Mouse (Mus musculus) retina, adult 2 months (tissue): Measurements from ENCODE around the gene Alg2.
A peak's percentile ranks its signal among the peaks of the same experiment; 100 is the strongest.

Source experiments
- DNase-seq: peaks from one replicate; pipeline ENCODE4 v3.0.0-alpha.2; 2012; ENCODE audit warnings: low read depth, low spot score

Alg2 gene

DNA sequence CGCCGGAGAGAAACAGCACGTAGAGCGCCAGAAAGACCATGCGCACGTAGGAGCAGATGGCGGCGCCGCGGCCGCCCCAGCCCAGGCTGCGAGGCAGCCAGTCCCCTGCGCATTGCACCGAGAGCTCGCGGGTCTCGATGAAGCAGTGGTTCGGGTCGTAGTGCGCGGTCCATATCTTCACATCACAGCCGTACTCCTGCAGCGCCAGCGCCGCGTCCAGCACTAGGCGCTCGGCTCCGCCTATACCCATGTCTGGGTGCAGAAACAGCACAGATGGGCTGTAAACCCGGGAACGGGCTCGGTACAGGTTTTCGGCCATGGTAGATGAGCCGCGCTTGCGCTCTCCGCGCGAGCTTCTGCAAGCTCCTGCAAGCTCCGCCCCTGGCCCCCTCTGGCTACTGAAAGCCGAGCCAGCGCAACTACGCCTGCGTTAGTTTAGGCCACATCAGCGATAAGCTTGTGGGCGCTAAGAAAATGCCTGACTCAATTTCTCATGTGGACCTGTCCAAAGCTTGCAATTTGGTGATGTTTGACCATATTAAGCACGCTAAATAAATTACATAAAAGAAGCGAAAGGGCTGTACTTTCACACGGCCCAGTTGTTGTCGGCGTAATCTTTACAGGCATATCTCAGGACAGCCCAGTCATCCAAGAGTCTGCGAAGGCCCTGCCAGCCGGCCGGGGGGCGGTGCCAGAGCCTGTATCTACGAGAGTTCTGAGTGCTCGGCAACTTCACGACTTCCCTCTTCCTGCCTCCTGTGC is at the start of gene Alg2, which contains the start of gene Sec61b:
Gene Alg2 (minus strand): TSS at position 366 of the 762 bp plus-strand sequence.
Gene Sec61b (plus strand): TSS at position 691 of the 762 bp plus-strand sequence.
- peak; percentile 97 for DNase-seq

DNA sequence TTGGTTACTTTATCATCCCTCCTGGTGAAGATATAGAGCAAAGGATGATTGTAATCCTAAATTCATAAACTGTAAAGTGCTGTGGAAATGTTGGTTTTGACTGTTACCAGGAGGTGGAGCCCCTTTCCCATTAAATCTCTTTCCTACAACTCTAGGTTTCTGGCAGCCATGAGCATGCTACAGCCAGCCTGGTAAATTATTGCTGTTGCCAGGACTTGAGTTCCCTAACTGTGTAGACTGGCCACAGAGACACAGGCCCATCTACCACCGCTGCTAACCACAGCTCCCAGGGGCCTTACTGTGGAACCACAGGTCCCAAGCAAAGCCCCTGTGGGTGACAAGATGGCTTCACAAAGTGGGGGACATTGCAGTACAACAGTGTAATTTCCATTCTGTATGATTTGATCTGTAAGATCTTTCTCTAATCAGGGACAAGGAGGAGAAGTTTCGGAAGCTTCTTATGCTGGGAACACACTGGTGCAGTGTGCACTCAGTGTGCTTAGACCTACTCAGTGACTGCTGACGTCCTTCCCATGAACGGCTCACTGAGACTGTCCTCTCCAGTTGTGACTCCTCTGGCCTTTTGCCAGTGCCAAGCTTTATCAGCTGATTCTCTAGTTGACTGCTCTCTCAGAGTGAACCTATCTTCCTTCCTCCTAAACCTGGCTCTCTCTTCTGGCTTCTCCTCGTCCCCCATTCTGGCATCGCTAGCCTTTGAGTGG is 47.9 kb upstream of the Alg2 start:
- no peak for DNase-seq

DNA sequence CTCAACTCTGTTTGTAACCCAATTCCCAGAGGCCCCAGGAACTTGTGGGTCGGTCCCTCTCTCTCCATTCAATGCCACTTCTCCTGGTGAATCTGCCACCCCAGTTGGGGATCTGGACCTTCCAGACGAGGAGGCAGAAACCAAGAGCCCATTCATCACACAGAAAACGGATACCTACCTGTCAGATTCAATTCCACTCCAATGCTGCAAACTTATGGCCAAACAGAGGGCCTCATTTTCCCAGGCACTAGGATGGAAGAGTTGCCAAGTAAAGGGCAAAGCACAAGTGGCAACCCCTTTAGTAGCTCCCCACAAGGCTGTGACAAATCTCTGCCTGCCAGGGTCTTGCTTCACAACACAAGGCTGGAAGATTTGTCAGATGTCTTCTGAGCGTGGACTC is 45.9 kb upstream of the Alg2 start:
- no peak for DNase-seq

DNA sequence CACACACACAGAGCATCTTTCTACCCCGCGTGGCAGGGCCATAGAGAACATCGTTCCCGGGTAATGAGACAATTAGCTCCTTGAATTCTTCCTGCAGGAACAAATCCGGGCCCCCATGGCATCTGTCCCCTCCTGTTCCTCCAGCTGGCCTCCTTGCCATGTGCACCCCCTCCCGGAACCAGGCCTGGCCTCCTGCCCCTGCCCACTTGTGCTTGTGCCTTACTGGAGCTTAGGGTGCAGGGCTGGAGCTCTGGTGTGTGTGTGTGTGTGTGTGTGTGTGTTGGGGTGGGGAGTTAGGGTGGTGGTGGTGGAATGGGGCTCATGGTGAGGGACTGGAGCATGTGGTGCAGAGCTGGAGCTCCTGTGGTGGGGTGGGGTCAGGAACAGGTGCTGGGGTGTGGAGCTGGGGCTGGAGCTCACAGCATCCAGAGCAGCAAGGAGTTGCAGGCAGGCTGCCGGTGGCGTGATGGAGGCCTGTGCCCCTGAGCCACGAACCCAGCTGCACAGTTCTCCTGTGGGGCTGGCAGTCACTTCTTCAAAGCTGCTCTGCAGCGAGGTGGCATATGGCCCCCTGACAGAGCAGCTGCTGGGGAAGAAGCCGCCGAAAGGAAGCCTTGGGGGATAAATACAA is 44.5 kb upstream of the Alg2 start:
- no peak for DNase-seq

DNA sequence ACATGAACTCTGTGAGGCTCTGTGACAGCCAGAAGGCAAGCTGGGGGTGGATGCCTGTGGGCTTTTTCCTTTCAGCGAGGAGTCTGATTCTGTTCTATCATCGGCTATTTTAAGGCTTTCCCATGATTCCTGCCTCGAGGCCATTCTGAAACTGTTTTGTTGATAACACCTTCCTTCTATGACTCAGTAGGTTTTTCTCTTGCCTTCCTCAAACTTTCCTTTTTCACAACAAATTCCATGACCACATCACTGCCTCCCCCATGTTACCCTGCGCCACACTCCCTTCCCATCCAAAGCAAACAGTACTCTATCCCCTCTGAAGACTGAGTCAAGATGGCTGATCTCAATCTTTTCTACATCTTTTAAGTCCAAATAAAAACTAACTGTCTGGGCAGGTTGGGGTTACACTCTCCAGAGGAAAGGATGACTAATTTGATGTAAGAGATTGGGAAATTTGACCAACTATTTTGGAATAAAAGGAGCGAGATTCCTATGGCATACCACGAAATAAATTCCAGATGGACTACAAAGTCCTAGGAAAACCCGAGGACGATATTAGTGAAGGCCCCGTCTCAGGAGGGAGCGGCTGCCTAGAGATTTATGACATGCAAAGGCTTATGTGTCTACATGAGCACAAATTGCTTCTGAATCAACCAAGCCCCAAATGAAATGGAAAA is 30.8 kb upstream of the Alg2 start:
- DNase-seq, result no peak

DNA sequence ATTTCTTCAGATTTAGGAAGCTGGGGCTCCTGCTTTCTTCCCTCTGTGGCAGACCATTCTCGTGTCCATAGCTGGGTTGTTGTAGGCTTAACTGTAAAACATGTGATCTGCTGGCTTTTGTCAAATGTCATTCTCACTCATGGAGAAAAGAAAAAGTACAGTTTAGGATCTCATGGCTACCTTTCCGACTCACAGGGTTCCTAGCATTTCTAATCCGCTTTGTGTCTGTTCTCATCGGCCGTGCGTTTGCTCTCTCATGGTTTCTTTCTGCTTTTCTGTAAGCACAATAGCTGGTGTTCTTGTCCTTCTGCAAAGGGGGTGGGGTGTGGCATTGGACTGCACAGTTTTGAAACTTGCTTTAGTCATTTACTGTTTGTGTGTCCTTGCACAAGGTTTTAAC is 28.9 kb upstream of the Alg2 start:
- no peak for DNase-seq

DNA sequence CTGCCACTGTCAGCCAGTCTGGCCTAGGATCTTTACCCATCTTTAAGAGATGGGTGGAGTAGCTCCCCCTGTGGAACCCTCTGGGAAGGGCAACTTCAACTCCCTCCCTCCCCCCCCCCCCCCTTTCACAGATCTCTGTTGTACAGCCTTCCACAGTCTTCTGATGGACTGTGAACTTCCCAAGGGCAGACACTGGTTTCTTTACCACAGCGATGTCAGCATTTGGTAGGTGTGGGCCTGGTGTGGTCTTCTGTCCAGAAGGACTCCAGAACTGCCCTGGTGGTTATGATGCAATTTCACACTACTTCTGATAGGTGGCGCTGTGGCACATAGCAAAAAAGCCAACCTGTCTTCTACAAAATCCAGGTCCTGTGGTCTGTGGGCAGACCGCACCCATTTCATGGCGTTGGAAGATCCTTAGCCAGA is 28.4 kb upstream of the Alg2 start:
- peak; percentile 40 for DNase-seq

DNA sequence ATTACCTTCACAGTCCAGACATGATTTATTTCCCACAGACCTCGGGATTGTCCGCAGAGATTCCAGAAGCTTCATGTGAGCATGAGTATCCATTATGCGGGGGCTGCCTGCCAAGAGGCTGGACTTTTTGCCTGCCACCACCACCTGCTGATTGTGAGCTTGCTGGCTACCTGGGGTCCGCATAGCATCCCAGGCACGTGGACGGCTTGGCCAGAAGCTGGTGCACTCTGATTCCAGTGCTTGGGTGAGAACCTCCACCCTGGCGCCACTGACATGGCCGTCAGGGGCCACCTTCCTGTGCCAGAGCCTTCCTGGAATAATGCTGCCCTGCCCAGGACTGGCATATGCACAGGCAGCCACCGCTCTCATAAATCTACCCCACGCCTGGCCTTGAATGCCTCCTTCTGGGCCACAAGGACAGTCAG is 25.0 kb upstream of the Alg2 start:
- no peak for DNase-seq

DNA sequence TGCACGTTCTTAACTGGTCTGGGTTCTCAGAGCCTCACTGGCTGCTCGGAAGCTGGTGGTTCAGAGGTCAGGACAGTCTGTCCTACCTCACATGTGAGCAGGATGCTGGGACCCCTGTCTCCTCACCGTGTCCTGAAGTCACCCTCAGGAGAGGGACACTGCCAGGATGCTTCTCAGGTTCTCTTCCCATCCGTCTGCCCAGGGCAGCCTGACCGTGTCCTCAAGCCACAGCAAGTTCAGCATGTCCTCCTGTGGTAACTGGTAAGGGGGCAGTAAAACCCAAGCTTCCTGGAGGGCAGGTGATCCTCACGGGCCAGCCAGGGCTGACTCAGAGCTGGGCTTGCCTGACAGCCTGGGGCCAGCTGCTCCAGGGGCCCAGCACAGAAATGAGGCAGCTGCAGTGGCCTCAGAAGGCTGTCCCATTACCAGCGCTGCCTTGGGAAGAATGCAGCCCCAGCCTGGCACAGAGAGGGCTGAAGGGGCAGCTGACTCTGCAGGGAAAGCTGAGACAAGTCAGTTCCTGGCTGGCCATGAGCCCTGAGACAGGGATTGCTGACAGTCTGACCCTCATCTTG is 23.8 kb upstream of the Alg2 start:
- no peak for DNase-seq

DNA sequence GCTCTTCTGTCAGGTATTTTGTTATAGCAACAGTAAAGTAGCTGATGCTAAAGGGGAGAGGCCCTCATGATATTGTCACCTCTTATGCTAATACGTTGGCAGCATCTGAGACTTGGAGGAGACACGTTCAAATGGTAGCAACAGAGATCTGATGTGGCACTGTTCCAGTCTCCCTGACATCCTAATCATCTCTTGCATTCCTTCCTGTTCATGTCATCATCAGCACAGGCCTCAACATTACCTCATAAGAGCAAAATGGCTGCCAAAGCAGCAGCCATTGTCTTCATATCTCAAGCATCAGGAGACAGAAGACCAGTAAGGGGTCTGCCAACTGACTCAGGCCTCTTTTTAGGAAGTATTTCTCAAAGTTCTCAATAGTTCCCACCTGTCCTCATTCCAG is 20.6 kb upstream of the Alg2 start:
- no peak for DNase-seq

DNA sequence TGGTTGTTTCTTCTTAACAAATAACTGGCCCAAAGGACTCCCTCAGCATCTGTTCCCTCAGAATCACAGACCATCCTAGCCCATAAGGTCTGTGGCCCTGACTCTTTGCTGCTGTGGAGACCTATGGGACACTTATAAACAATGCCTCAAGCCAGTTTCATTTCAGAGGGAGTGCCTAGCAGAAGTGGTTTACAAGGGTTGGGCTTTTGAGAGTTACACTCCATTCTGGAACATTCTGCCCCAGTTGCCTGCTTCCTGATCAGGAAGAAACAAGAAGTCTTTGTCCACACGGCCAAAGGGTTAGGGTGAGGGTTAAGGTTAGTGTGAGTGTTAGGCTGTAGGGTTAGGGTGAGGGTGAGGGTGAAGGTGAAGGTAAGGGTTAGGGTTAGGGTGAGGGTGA is 20.0 kb upstream of the Alg2 start:
- DNase-seq, result no peak

DNA sequence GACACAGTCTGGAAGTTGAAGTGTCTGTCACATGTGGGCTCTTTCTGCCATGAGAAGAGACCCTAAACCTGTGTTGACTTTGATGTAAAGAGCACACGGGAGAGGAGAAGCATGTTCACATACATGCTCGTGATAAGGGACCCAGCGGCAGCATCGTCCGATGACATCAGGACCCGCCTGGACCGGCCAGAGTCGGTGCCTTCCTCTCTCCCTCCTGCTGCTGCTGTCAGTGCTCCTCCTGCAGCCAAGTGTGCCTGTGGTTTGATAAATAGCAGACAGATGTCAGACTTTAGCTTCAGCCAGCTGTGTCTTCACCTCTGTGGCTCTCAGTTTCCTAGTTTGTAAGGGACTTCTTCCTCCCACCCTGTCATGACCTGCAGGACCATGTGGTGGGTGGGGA is 19.3 kb upstream of the Alg2 start:
- no peak for DNase-seq

DNA sequence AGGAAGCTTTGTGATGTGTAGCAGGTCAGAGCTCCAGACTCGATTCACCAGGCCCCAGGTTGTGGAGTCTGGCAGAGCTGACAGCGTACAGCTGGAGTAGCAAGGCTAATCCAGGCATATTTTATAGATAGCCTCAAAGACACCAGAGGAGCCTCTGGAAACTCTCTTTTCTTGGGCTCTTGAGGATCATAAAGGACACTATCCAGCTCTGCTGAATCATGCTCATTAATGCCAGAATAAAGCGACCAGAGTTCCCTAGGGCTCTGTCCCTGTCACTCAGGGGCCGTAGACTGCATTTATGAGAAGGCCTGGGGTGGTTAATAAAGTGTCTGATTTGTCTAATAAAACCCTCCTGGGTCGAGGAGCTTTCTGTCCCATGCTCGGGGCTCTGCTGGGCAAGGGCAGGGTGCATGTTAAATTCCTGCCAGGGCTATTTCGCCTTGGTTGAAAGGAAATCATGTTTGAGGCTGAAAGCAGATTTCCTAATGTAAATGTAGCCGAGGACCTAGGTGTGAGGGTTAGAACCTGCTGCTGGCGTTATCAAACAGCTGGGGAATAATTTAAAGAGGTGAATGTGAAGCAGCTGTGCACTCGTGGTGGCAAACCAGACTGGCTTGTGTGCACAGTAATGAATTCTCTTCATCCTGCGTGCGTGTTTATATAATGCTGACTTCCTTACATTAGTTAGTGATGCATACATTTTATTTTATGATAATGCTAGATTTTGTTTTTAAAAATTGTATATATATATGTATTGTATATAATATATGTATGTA is 18.4 kb upstream of the Alg2 start:
- DNase-seq, result no peak

DNA sequence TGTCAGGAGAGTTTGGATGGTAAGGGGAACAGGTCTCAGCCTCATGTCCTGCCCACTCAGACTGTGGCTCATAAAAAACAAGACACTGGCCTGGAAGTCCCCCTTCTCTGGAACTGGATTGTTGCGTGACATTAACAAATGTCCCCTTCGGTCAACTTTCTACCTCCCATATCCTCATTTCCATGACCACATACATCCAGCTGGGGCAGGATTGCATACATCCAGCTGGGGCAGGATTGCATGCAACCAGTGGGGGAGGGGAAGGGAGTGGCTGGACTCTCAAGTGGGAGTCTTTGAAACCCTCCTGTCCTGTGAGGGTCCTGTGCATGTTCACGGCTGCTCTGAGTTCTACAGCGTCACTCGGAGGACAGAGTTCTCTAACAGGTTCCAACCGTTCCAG is 17.1 kb upstream of the Alg2 start:
- no peak for DNase-seq

DNA sequence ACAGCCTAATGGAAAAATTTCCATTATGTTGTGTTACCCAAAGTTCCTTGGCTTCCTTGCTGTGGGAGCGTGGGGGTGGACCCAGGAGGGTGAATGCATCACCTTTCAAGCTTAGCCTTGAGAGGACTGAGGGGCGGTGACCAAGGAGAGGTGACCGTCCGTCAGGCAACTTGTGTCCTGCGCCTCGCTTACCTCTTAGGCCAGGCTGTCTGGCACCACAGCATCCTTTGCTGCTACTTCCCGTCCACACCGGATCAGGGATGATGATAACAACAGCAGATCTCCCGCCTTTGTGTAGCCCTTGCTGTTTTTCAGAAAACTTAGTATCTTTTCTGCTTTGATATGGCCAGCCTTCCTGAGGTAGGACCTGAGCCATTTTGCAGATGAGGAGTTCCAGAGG is 6.4 kb upstream of the Alg2 start:
- no peak for DNase-seq

DNA sequence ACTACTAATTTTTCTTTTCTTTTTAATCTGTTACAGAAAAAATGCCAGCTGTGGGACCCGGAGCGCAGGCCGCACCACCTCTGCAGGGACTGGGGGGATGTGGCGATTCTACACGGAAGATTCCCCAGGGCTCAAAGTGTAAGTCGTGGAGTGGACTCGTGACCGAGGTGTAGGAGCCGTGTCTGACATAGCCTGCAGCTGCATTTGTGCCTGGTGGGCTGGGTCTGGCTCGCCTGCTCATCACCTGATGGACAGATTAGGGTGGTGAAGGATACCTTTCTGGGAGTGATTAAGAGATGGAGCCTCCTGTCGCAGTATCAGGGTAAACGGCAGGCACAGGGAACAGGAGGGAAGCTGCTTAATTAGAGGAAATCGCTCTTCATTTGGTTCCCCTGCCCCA is 6.0 kb upstream of the Alg2 start:
- DNase-seq, result no peak

DNA sequence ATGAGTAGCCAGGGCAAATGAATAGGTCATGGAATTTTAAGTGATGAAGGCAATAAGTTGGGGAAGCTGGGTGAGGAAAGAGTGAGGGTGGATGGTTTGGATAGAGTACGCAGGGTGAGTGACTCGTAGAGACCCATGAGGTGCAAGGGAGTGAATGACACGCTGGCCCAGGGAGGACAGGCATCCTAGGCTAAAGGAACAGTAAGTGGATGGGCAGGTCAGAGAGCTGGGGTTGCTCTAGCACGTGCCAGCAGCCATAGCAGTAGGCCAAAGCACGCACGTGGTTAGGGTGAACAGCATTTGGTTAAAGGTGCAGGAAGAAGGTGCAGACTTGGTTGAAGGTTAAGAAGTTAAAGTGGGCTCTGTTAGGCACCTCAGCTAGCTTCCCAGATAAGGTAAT is 3.4 kb upstream of the Alg2 start:
- no peak for DNase-seq

DNA sequence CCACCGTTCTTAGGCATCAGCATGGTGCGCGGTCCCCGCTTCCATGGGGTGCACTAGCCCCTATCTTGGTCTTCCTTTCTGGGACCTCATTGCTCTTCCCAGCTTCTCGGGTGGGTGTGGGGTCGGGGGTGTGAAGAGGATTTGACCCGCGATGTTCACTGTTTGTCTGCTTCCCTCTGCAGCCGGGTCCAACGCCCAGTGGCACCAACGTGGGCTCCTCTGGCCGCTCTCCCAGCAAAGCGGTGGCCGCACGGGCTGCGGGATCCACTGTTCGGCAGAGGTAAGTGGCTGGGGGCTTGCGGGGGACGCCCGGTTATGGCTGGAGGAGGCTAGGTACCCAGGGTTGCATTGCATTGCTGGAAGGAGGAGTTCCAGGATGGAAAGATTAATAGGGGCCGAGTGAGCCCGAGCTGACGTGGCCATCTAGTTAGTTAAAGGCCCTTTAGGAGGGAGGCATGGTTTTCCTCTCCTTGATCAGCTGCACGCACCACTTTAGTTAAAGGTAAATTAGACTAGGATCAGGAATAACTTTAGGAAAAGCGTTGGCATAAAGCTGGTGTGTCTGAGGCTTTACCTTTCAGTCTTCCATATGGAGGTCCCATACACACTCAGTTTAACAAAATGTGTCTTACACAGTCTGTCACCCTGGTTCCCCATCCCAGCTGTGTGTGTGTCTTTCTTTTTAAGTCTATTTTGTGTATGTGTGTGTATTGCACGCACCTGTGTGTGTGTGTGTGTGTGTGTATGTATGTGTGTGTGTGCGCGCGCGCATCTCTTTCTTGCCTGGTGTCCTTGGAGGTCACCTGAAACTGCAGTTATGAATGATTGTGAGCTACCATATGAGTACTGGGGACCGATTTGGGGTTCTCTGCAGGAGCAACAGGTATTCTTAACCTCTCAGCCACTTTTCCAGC is 854 bp upstream of the Alg2 start:
- DNase-seq, result no peak

DNA sequence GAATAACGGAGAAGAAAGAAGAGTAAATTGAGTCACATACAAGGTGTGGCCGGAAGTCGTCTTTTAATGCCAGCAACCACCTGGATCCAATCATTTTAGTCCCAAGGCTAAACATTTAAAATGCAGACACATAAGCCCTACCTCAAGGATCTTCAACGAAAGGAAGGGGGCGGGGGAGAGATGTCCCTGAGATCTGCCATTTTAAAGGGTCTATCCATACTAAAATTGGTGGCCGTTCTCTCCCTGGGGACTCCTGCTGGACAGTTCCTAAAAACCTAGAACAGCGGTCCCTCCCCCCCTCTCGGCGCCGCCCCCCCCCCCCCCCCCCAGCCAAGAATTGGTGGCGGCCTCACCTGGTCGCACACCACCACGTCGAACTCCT is 556 bp downstream of the Alg2 start:
- DNase-seq, result no peak

DNA sequence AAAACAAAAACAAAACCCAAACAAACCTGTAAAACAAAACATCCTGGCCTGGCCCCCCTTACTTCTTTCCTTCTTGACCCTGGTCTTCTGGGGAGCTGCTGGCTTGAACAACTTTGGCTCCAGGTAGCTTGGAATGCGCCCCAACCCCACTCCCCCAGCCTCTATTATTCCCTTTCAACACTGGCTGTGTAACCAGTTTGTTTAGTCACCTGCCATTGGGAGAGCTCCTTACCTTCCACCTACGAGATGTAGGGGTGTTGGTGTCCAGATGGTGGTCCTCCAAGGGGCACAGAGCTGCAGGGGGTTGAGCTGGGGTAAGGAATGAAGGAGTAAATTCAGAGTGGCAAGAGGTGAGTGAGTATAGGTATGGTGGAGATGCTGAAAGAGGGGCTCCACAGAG is 6.9 kb downstream of the Alg2 start:
- no peak for DNase-seq
